Mouse (Mus musculus) thymus, adult 18-20 months (tissue): ENCODE measurements around the gene Tinagl1.

ENCODE experiments used
- DNase-seq, 2 experiments: peaks; one replicate each; pipeline ENCODE4 v3.0.0; 2022; ENCODE audit warnings: mixed read lengths in 2 of 2

The Tinagl1 gene

GRCm38 (mm10) chr4:130177087-130177486, 2.2 kb upstream of the Tinagl1 start:
- no peak for DNase-seq

GRCm38 (mm10) chr4:130176156-130176720, 1.3 kb upstream of the Tinagl1 start:
- DNase-seq, result no peak

GRCm38 (mm10) chr4:130174335-130175031, 439 bp downstream of the Tinagl1 start:
- DNase-seq, result no peak

GRCm38 (mm10) chr4:130173911-130174311, 1.0 kb downstream of the Tinagl1 start:
- no peak for DNase-seq

GRCm38 (mm10) chr4:130173060-130173822, 1.7 kb downstream of the Tinagl1 start:
- no peak for DNase-seq

- no peak for DNase-seq
Observed at GRCm38 (mm10) chr4:130171951-130172765, 2.8 kb downstream of the Tinagl1 start.

GRCm38 (mm10) chr4:130170362-130170761, 4.6 kb downstream of the Tinagl1 start:
- DNase-seq, result no peak

- DNase-seq, result no peak
Observed at GRCm38 (mm10) chr4:130169411-130169971, 5.4 kb downstream of the Tinagl1 start.

- no peak for DNase-seq
Observed at GRCm38 (mm10) chr4:130168280-130169183, 6.4 kb downstream of the Tinagl1 start.

GRCm38 (mm10) chr4:130167814-130168213, 7.1 kb downstream of the Tinagl1 start:
- no peak for DNase-seq

GRCm38 (mm10) chr4:130167321-130167720, 7.6 kb downstream of the Tinagl1 start:
- DNase-seq, result no peak

- no peak for DNase-seq
Observed at GRCm38 (mm10) chr4:130166592-130166991, 8.3 kb downstream of the Tinagl1 start.

GRCm38 (mm10) chr4:130166061-130166460, 8.9 kb downstream of the Tinagl1 start:
- DNase-seq, result no peak

GRCm38 (mm10) chr4:130164121-130164520, 10.8 kb downstream of the Tinagl1 start:
- no peak for DNase-seq

GRCm38 (mm10) chr4:130163391-130163861, 11.5 kb downstream of the Tinagl1 start:
- DNase-seq, result no peak

GRCm38 (mm10) chr4:130161349-130161748, 13.6 kb downstream of the Tinagl1 start:
- no peak for DNase-seq

GRCm38 (mm10) chr4:130156812-130157371, 18.0 kb downstream of the Tinagl1 start:
- DNase-seq, result no peak

GRCm38 (mm10) chr4:130154250-130154649, 20.7 kb downstream of the Tinagl1 start:
- DNase-seq, result no peak

GRCm38 (mm10) chr4:130148405-130148804, 26.5 kb downstream of the Tinagl1 start:
- no peak for DNase-seq

- DNase-seq, result no peak
Observed at GRCm38 (mm10) chr4:130141786-130142185, 33.1 kb downstream of the Tinagl1 start.

- no peak for DNase-seq
Observed at GRCm38 (mm10) chr4:130140992-130141402, 33.9 kb downstream of the Tinagl1 start.
